Mouse (Mus musculus) midbrain, embryonic 15.5 days (tissue): ENCODE measurements at regions not wholly inside any gene's neighbourhood (a gene's known extent, or its start where the extent isn't known, plus 50 kb on each side); places are given as distances from the start of the nearest gene placed in this dataset.

Experiments used
- ATAC-seq: fragments of 200-750 bp; cut with Nextera tagmentation; replicated peaks from 2 replicates; pipeline ENCODE4 v1.8.0; 2017; ENCODE audit warnings: moderate TSS enrichment
- H3K27ac ChIP-seq: fragments of 300-500 bp; sonication (generic); 2 replicates; pipeline ENCODE4 v1.5.1; 2015; ENCODE audit warnings: mild to moderate bottlenecking, inconsistent platforms
- H3K27me3 ChIP-seq: fragments of 300-500 bp; sonication (generic); replicated peaks from 2 replicates; pipeline ENCODE4 v1.6.1; 2015; ENCODE audit warnings: inconsistent platforms
- H3K36me3 ChIP-seq: fragments of 300-500 bp; sonication (generic); replicated peaks from 2 replicates; pipeline ENCODE4 v1.6.1; 2015; ENCODE audit warnings: inconsistent platforms
- H3K4me1 ChIP-seq: fragments of 300-500 bp; sonication (generic); 2 replicates; pipeline ENCODE4 v1.6.1; 2015; ENCODE audit warnings: inconsistent platforms
- H3K4me2 ChIP-seq: fragments of 300-500 bp; sonication (generic); 2 replicates; pipeline ENCODE4 v1.6.1; 2015; ENCODE audit warnings: inconsistent platforms, mild to moderate bottlenecking, moderate library complexity
- H3K4me3 ChIP-seq: fragments of 300-500 bp; sonication (generic); 2 replicates; pipeline ENCODE4 v1.5.1; 2015; ENCODE audit warnings: mild to moderate bottlenecking, inconsistent platforms
- H3K9ac ChIP-seq: fragments of 300-500 bp; sonication (generic); 2 replicates; pipeline ENCODE4 v1.6.1; 2015; ENCODE audit warnings: mild to moderate bottlenecking, inconsistent platforms
- H3K9me3 ChIP-seq: fragments of 300-500 bp; sonication (generic); 2 replicates; pipeline ENCODE4 v1.6.1; 2016; ENCODE audit warnings: inconsistent platforms
- WGBS: fragments of 180-500 bp; shearing (Covaris S2); methylation state at CpG from one replicate; pipeline ENCODE4 v1.1.7; 2015; ENCODE audit warnings: mixed read lengths; 5-methylcytosine and 5-hydroxymethylcytosine counted together

DNA sequence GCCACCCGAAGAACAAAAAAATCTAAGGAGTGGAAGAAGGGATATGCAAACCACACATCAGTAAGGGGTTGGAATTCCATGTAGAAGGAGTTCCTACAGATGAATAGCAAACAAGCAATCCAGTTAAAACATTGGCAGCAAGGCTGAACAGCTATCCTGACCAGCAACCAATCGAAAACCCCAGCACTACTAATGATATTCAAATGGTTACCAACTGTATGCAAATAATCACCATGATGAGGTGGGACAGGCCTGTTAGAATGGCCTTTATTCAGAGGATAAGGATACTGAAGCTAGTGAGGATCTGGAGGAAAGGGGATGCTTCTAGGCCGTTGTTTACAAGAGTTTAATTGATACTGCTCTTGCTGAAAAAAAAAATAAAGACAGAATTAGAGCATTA, 166.0 kb upstream of the Grik3 start:
- H3K4me1 ChIP-seq: no peaks in the 10 kb centered on the region
- no peaks in the 10 kb centered on the region for H3K36me3 ChIP-seq
- H3K4me3 ChIP-seq: no peak overlapping the region
- 67% methylated on average over 3 of the region's 3 CpGs for WGBS
- no peak for ATAC-seq
- H3K27me3 ChIP-seq: no peaks in the 10 kb centered on the region
- no peak overlapping the region for H3K27ac ChIP-seq
- H3K9me3 ChIP-seq: no peaks in the 10 kb centered on the region
- H3K9ac ChIP-seq: no peak overlapping the region
- H3K4me2 ChIP-seq: no peak overlapping the region

DNA sequence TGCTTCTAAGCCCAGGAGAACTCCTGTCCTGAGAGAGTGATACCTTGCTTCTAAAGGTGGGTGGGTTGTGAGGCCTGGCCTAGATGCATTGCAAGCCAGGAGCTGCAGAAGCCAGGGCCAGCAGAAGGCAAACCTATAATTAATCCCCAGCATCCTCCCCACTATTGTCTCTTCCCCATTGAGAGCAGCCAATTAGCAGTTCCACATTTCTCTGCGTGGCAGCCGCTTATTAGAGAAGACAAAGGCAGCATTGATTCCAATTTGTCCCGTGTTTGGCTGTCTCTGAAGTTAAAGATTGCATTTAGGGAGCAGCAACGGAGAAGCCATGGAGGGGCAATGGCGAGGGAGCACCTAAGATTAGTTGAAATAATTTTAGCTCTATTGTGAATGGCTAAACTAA, 171.2 kb upstream of the Grik3 start:
- Histone ChIP-seq H3K4me2 (no peak overlapping the region), H3K9me3 (no peaks in the 10 kb centered on the region), H3K4me1 (peaks cover 12% of the 10 kb centered on the region), H3K27me3 (no peaks in the 10 kb centered on the region), H3K27ac (no peak overlapping the region), H3K36me3 (no peaks in the 10 kb centered on the region), H3K9ac (no peak overlapping the region), H3K4me3 (no peak overlapping the region)
- 31% methylated on average over 5 of the region's 5 CpGs for WGBS
- no peak for ATAC-seq

DNA sequence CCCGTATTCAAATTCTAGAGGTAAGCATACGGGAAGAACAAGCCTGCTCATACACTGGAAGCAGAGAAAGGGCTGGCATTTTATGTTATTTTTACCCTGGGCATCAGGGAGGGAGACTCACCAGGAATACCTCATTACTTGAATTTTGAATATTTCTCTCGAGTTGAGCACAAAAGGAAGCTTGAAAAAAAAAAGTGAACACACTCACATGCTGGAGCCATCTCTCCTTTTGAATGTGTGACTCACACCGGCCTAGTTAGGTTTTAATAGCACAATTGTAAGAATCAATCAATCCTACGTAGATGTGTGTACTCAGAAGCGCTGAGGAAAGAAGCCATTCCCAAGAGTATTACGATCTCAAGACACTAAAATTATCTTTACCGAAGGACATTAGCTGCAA, 172.2 kb upstream of the Grik3 start:
- no peak overlapping the region for H3K27ac ChIP-seq
- ATAC-seq: no peak
- H3K4me1 ChIP-seq: peaks cover 14% of the 10 kb centered on the region
- WGBS: 53% methylated on average over 8 of the region's 8 CpGs
- no peak overlapping the region for H3K4me3 ChIP-seq
- H3K9ac ChIP-seq: no peak overlapping the region
- no peaks in the 10 kb centered on the region for H3K36me3 ChIP-seq
- H3K9me3 ChIP-seq: no peaks in the 10 kb centered on the region
- H3K4me2 ChIP-seq: no peak overlapping the region
- H3K27me3 ChIP-seq: no peaks in the 10 kb centered on the region

GRCm38 (mm10) chr4:125316876-125317275, 173.6 kb upstream of the Grik3 start:
- Histone ChIP-seq H3K9ac (no peak overlapping the region), H3K27me3 (no peaks in the 10 kb centered on the region), H3K4me3 (no peak overlapping the region), H3K27ac (no peak overlapping the region), H3K36me3 (no peaks in the 10 kb centered on the region), H3K4me1 (peaks cover 17% of the 10 kb centered on the region), H3K9me3 (no peaks in the 10 kb centered on the region), H3K4me2 (no peak overlapping the region)
- ATAC-seq: no peak
- WGBS: 86% methylated on average over 3 of the region's 3 CpGs

DNA sequence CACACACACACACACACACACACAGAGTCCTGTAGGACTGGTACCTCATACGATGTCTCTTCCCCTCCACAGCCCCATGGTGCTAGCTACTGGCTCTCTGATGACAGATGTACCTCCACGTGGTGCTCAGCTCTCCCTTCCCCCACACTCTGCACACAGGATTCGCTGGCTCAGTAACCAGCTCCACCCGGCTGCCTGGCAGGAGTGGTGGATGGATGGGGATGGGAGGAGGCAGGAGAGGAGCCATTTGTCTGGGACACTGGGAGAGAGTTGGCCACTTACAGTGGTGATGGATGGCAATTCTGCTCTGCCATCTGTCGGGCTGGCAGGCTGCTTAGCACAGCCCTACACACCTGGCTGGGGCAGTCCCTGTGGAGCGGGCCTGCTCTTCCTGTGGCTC, 174.7 kb upstream of the Grik3 start:
- H3K9me3 ChIP-seq: no peaks in the 10 kb centered on the region
- H3K27ac ChIP-seq: no peak overlapping the region
- H3K4me3 ChIP-seq: no peak overlapping the region
- H3K36me3 ChIP-seq: no peaks in the 10 kb centered on the region
- no peaks in the 10 kb centered on the region for H3K27me3 ChIP-seq
- 21% methylated on average over 6 of the region's 6 CpGs for WGBS
- H3K4me2 ChIP-seq: no peak overlapping the region
- H3K4me1 ChIP-seq: peaks cover 17% of the 10 kb centered on the region
- peak; percentile 63 for ATAC-seq
- no peak overlapping the region for H3K9ac ChIP-seq

- no peaks in the 10 kb centered on the region for H3K27me3 ChIP-seq
- WGBS: 74% methylated on average over 3 of the region's 3 CpGs
- H3K27ac ChIP-seq: no peak overlapping the region
- no peak for ATAC-seq
- H3K4me3 ChIP-seq: no peak overlapping the region
- no peaks in the 10 kb centered on the region for H3K9me3 ChIP-seq
- H3K4me2 ChIP-seq: no peak overlapping the region
- H3K9ac ChIP-seq: no peak overlapping the region
- peaks cover 17% of the 10 kb centered on the region for H3K4me1 ChIP-seq
- no peaks in the 10 kb centered on the region for H3K36me3 ChIP-seq
These were observed 176.6 kb upstream of the Grik3 start for GRCm38 (mm10) chr4:125313892-125314291.

GRCm38 (mm10) chr4:125313252-125313651, 177.2 kb upstream of the Grik3 start:
- ATAC-seq: no peak
- no peaks in the 10 kb centered on the region for H3K9me3 ChIP-seq
- H3K4me3 ChIP-seq: no peak overlapping the region
- WGBS: 5% methylated on average over 11 of the region's 11 CpGs
- H3K27ac ChIP-seq: no peak overlapping the region
- H3K27me3 ChIP-seq: no peaks in the 10 kb centered on the region
- no peak overlapping the region for H3K4me2 ChIP-seq
- no peaks in the 10 kb centered on the region for H3K36me3 ChIP-seq
- H3K4me1 ChIP-seq: peaks cover 18% of the 10 kb centered on the region
- no peak overlapping the region for H3K9ac ChIP-seq

- no peak overlapping the region for H3K9ac ChIP-seq
- no peaks in the 10 kb centered on the region for H3K36me3 ChIP-seq
- no peak overlapping the region for H3K4me2 ChIP-seq
- no peak overlapping the region for H3K4me3 ChIP-seq
- H3K9me3 ChIP-seq: no peaks in the 10 kb centered on the region
- 39% methylated on average over 8 of the region's 8 CpGs for WGBS
- peaks cover 6% of the 10 kb centered on the region; the same call in 1 of the 2 replicates for H3K4me1 ChIP-seq
- no peak for ATAC-seq
- no peak overlapping the region for H3K27ac ChIP-seq
- no peaks in the 10 kb centered on the region for H3K27me3 ChIP-seq
These were observed 180.5 kb upstream of the Zc3h12a start for GRCm38 (mm10) chr4:125308171-125308570.

DNA sequence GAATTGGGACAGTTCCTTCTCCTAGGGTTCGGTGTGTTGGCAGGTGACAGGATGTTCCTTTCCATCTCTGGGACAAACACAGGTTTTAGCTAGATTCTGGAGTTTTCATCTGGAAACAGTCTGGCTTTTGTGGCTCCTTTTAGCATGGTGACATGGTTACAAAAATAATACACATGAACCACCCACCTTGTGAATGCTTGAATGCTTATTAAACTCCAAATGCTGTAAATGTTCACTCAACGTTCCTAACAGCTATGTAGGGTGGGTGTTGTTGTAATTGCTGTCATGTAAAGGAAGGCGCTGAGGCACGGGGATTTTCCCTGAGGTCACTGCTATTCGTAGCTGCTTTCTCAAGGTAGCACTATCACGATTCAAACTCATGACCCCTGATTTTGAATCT, 178.1 kb upstream of the Zc3h12a start:
- Histone ChIP-seq H3K9ac (no peak overlapping the region), H3K27me3 (no peaks in the 10 kb centered on the region), H3K9me3 (no peaks in the 10 kb centered on the region), H3K4me3 (no peak overlapping the region), H3K36me3 (no peaks in the 10 kb centered on the region), H3K4me1 (peaks cover 9% of the 10 kb centered on the region), H3K27ac (no peak overlapping the region), H3K4me2 (no peak overlapping the region)
- 80% methylated on average over 6 of the region's 6 CpGs for WGBS
- ATAC-seq: no peak

- H3K9ac ChIP-seq: no peak overlapping the region
- H3K27ac ChIP-seq: no peak overlapping the region
- H3K4me1 ChIP-seq: peaks cover 11% of the 10 kb centered on the region
- no peak overlapping the region for H3K4me3 ChIP-seq
- 0 out of 2 replicates have a peak, but pooled peaks cover 3% of the 10 kb centered on the region for H3K27me3 ChIP-seq
- no peak for ATAC-seq
- no peaks in the 10 kb centered on the region for H3K9me3 ChIP-seq
- no peaks in the 10 kb centered on the region for H3K36me3 ChIP-seq
- H3K4me2 ChIP-seq: no peak overlapping the region
- 73% methylated on average over 7 of the region's 7 CpGs for WGBS
These were observed 175.0 kb upstream of the Zc3h12a start for GRCm38 (mm10) chr4:125302660-125303059.

- 14% methylated on average over 33 of the region's 33 CpGs for WGBS
- Histone ChIP-seq H3K4me2 (peak overlapping the region; percentile 42), H3K9me3 (no peaks in the 10 kb centered on the region), H3K9ac (peak overlapping the region; percentile 31), H3K27me3 (0 out of 2 replicates have a peak, but pooled peaks cover 3% of the 10 kb centered on the region), H3K4me3 (no peak overlapping the region), H3K4me1 (peaks cover 11% of the 10 kb centered on the region), H3K27ac (no peak overlapping the region), H3K36me3 (no peaks in the 10 kb centered on the region)
- no peak for ATAC-seq
These were observed 173.1 kb upstream of the Zc3h12a start for GRCm38 (mm10) chr4:125300503-125301457.

DNA sequence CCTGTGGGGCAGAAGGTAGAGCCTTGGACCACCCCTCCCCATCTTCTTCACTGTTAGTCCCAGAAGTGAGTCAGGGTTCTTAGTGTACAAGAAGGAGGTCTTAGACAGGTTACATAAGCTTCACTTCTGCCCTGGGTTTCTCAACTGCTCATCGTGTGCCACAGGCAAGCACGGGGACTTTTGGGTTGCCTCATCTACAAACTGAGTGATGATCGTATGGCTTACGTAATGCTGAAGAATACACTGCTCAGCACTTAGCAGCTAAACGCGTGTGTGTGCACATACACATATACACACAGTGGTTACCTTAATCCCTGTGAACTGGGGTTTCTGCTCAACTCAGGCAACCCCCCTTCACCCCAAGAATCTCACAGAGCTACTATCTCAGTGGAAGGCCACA, 163.1 kb upstream of the Zc3h12a start:
- Histone ChIP-seq H3K27me3 (no peaks in the 10 kb centered on the region; the same call in 1 of the 2 replicates), H3K4me1 (peaks cover 18% of the 10 kb centered on the region), H3K4me3 (no peak overlapping the region), H3K9ac (no peak overlapping the region), H3K4me2 (no peak overlapping the region), H3K9me3 (no peaks in the 10 kb centered on the region), H3K36me3 (no peaks in the 10 kb centered on the region), H3K27ac (no peak overlapping the region)
- 86% methylated on average over 6 of the region's 6 CpGs for WGBS
- ATAC-seq: no peak

DNA sequence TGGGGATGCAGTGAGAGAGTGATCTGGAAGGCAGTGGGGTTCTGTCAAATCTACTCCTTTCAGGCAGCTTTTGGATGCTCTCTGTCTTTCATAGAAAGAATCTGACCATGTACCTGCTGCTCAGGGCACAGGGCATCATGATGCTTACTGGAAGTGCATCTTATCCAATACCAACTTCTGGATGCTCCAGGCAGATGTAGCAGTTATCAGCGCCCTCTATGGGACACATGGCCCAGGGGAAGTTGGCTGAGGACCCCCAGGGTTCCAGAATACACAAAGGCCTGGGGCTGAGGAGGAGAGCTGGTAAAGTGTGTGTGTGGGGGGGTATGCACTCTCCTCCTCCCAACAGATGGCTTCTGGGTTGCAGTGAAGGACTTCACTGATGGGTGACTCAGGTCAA, 162.1 kb upstream of the Zc3h12a start:
- H3K27ac ChIP-seq: peak overlapping the region; percentile 54

More for the DNA sequence above, 162.1 kb upstream of the Zc3h12a start:
- no peak overlapping the region for H3K4me2 ChIP-seq
- 16% methylated on average over 1 of the region's 1 CpGs for WGBS
- no peak for ATAC-seq
- H3K9me3 ChIP-seq: no peaks in the 10 kb centered on the region
- H3K4me3 ChIP-seq: no peak overlapping the region
- no peaks in the 10 kb centered on the region; the same call in 1 of the 2 replicates for H3K27me3 ChIP-seq
- no peaks in the 10 kb centered on the region for H3K36me3 ChIP-seq
- H3K9ac ChIP-seq: no peak overlapping the region
- H3K4me1 ChIP-seq: peaks cover 18% of the 10 kb centered on the region
